Mouse (Mus musculus) 3T3-L1 (cell line): Measurements from ENCODE around the gene Klhl29.
A peak's percentile ranks its signal among the peaks of the same experiment; 100 is the strongest.

Source experiments
- DNase-seq: peaks from one replicate; pipeline ENCODE4 v3.0.0-alpha.2; 2015; ENCODE audit warnings: low read depth, low spot score

The Klhl29 gene

GRCm38 (mm10) chr12:5375616-5376461 lies at the start of gene Klhl29:
TSS of gene Klhl29 (minus strand) at chr12:5375682.
- no peak for DNase-seq

- no peak for DNase-seq
These were observed 49.8 kb upstream of the Klhl29 start for GRCm38 (mm10) chr12:5425276-5425675.

GRCm38 (mm10) chr12:5415806-5416205 lies 40.3 kb upstream of the Klhl29 start:
- no peak for DNase-seq

- DNase-seq: no peak
These were observed 38.5 kb upstream of the Klhl29 start for GRCm38 (mm10) chr12:5413976-5414375.

- DNase-seq: no peak
These were observed 36.5 kb upstream of the Klhl29 start for GRCm38 (mm10) chr12:5411761-5412537.

- DNase-seq: no peak
These were observed 35.9 kb upstream of the Klhl29 start for GRCm38 (mm10) chr12:5411346-5411745.

- DNase-seq: peak; percentile 13
These were observed 35.1 kb upstream of the Klhl29 start for GRCm38 (mm10) chr12:5410391-5411115.

GRCm38 (mm10) chr12:5407175-5407574 lies 31.7 kb upstream of the Klhl29 start:
- no peak for DNase-seq

GRCm38 (mm10) chr12:5397423-5397822 lies 21.9 kb upstream of the Klhl29 start:
- no peak for DNase-seq

GRCm38 (mm10) chr12:5395188-5395587 lies 19.7 kb upstream of the Klhl29 start:
- peak; percentile 6 for DNase-seq

GRCm38 (mm10) chr12:5387112-5387511 lies 11.6 kb upstream of the Klhl29 start:
- no peak for DNase-seq

GRCm38 (mm10) chr12:5386688-5387087 lies 11.2 kb upstream of the Klhl29 start:
- DNase-seq: no peak

- DNase-seq: no peak
These were observed 6.2 kb upstream of the Klhl29 start for GRCm38 (mm10) chr12:5381694-5382093.

GRCm38 (mm10) chr12:5374684-5375615 lies 532 bp downstream of the Klhl29 start:
- no peak for DNase-seq

- no peak for DNase-seq
These were observed 1.2 kb downstream of the Klhl29 start for GRCm38 (mm10) chr12:5374196-5374683.

GRCm38 (mm10) chr12:5373641-5374195 lies 1.8 kb downstream of the Klhl29 start:
- no peak for DNase-seq

- no peak for DNase-seq
These were observed 6.1 kb downstream of the Klhl29 start for GRCm38 (mm10) chr12:5369396-5369795.

GRCm38 (mm10) chr12:5364836-5365235 lies 10.6 kb downstream of the Klhl29 start:
- no peak for DNase-seq

GRCm38 (mm10) chr12:5363961-5364634 lies 11.4 kb downstream of the Klhl29 start:
- no peak for DNase-seq

- no peak for DNase-seq
These were observed 16.4 kb downstream of the Klhl29 start for GRCm38 (mm10) chr12:5359065-5359464.
